Mouse (Mus musculus): Measurements from ENCODE around the gene Rpp14.

GRCm38 (mm10) chr14:8093427-8093826 is 13.3 kb downstream of the Rpp14 start:
- TF ChIP-seq CTCF (IDR thresholded peaks at IDR 0.05; ENCODE audit: low read depth, low read length) (no peak), GATA2 (IDR thresholded peaks at IDR 0.05; ENCODE audit: borderline replicate concordance, low read depth, low read length) (no peak), TAL1 (conservative IDR thresholded peaks at IDR 0.05; ENCODE audit: low read depth, low read length) (no peak), GATA1 (IDR thresholded peaks at IDR 0.05; ENCODE audit: borderline replicate concordance, low read length) (no peak)

Measured in G1E (cell line).